Mouse (Mus musculus): Measurements from ENCODE around the gene Proser2.

GRCm38 (mm10) chr2:6145611-6146010 is 15.6 kb upstream of the Proser2 start:
- TF ChIP-seq EP300 (IDR thresholded peaks at IDR 0.05; ENCODE audit: insufficient read depth, low read depth, low read length) (no peak), CTCF (IDR thresholded peaks at IDR 0.05; ENCODE audit: low read depth, low read length) (no peak)

Measured in ES-Bruce4 (cell line).